Mouse (Mus musculus): ENCODE data around the gene Pigf. TPM values are rescaled to one million over a fixed set of nuclear protein-coding genes. Genes with fewer than 3 reads are reported as not detected.

Gene Pigf
- total RNA-seq, 2 experiments from 2014 or later: 16.2 to 19.2 TPM

- intact Hi-C loops (cut with DNase I): no loop called here
- DNase-seq (ENCODE audit: extremely low spot score in 1 of 2, low spot score in 2 of 2): no peak
Observed at GRCm38 (mm10) chr17:86971860-86972259, 53.3 kb downstream of the Pigf start.

GRCm38 (mm10) chr17:86971036-86971435 lies 54.2 kb downstream of the Pigf start:
- no peak for DNase-seq (ENCODE audit: extremely low spot score in 1 of 2, low spot score in 2 of 2)
- intact Hi-C loops (cut with DNase I): no loop called here

- intact Hi-C loops (cut with DNase I): no loop called here
Observed at GRCm38 (mm10) chr17:86970026-86970750, 55.0 kb downstream of the Pigf start.

GRCm38 (mm10) chr17:86969582-86969981 lies 55.6 kb downstream of the Pigf start:
- no peak for DNase-seq (ENCODE audit: extremely low spot score in 1 of 2, low spot score in 2 of 2)
- intact Hi-C loops (cut with DNase I): no loop called here

More at GRCm38 (mm10) chr17:86970026-86970750, 55.0 kb downstream of the Pigf start:
- DNase-seq (ENCODE audit: extremely low spot score in 1 of 2, low spot score in 2 of 2): no peak

GRCm38 (mm10) chr17:86968581-86968980 lies 56.6 kb downstream of the Pigf start:
- DNase-seq (ENCODE audit: extremely low spot score in 1 of 2, low spot score in 2 of 2): no peak
- intact Hi-C loops (cut with DNase I): no loop called here

- intact Hi-C loops (cut with DNase I): no loop called here
Observed at GRCm38 (mm10) chr17:86967536-86968525, 57.4 kb downstream of the Pigf start.

GRCm38 (mm10) chr17:86967048-86967447 lies 58.2 kb downstream of the Pigf start:
- intact Hi-C loops (cut with DNase I): no loop called here
- no peak for DNase-seq (ENCODE audit: extremely low spot score in 1 of 2, low spot score in 2 of 2)

More at GRCm38 (mm10) chr17:86967536-86968525, 57.4 kb downstream of the Pigf start:
- peak in 1 of 2 experiments; percentile 58 for DNase-seq (ENCODE audit: extremely low spot score in 1 of 2, low spot score in 2 of 2)

GRCm38 (mm10) chr17:86966040-86966439 lies 59.2 kb downstream of the Pigf start:
- intact Hi-C loops (cut with DNase I): no loop called here

GRCm38 (mm10) chr17:86965121-86965520 lies 60.1 kb downstream of the Pigf start:
- DNase-seq (ENCODE audit: extremely low spot score in 1 of 2, low spot score in 2 of 2): no peak
- intact Hi-C loops (cut with DNase I): no loop called here

More at GRCm38 (mm10) chr17:86966040-86966439, 59.2 kb downstream of the Pigf start:
- DNase-seq (ENCODE audit: extremely low spot score in 1 of 2, low spot score in 2 of 2): no peak

GRCm38 (mm10) chr17:86964502-86964901 lies 60.7 kb downstream of the Pigf start:
- intact Hi-C loops (cut with DNase I): loop anchor here (1.0 to 5.0 kb wide), 2 partner anchors 24 to 42 kb away; no protein-coding TSS in a partner anchor
- DNase-seq (ENCODE audit: extremely low spot score in 1 of 2, low spot score in 2 of 2): peak in 1 of 2 experiments; percentile 84

- DNase-seq (ENCODE audit: extremely low spot score in 1 of 2, low spot score in 2 of 2): peak in 1 of 2 experiments; percentile 51
Observed at GRCm38 (mm10) chr17:86964041-86964440, 61.2 kb downstream of the Pigf start.

GRCm38 (mm10) chr17:86963586-86963902 lies 61.7 kb downstream of the Pigf start:
- DNase-seq (ENCODE audit: extremely low spot score in 1 of 2, low spot score in 2 of 2): peak in 1 of 2 experiments; percentile 59
- intact Hi-C loops (cut with DNase I): loop anchor here (5.0 kb wide), 1 partner anchor 41 kb away; no protein-coding TSS in a partner anchor

More at GRCm38 (mm10) chr17:86964041-86964440, 61.2 kb downstream of the Pigf start:
- intact Hi-C loops (cut with DNase I): loop anchor here (1.0 to 5.0 kb wide), 2 partner anchors 24 to 42 kb away; no protein-coding TSS in a partner anchor

GRCm38 (mm10) chr17:86962894-86963585 lies 62.2 kb downstream of the Pigf start, which contains the start of gene Rhoq:
Gene Rhoq, plus strand, starts transcription at chr17:86963082.
- intact Hi-C loops (cut with DNase I): loop anchor here (5.0 kb wide), 1 partner anchor 41 kb away; no protein-coding TSS in a partner anchor

GRCm38 (mm10) chr17:86962297-86962893 lies 62.8 kb downstream of the Pigf start:
- intact Hi-C loops (cut with DNase I): loop anchor here (5.0 kb wide), 1 partner anchor 40 kb away; no protein-coding TSS in a partner anchor
- DNase-seq (ENCODE audit: extremely low spot score in 1 of 2, low spot score in 2 of 2): peak; percentile 79 to 92

More at GRCm38 (mm10) chr17:86962894-86963585, 62.2 kb downstream of the Pigf start, which contains the start of gene Rhoq:
- peak; percentile 73 to 94 for DNase-seq (ENCODE audit: extremely low spot score in 1 of 2, low spot score in 2 of 2)

- intact Hi-C loops (cut with DNase I): loop anchor here (5.0 kb wide), 1 partner anchor 39 kb away; no protein-coding TSS in a partner anchor
- DNase-seq (ENCODE audit: extremely low spot score in 1 of 2, low spot score in 2 of 2): peak in 1 of 2 experiments; percentile 53
Observed at GRCm38 (mm10) chr17:86961301-86961841, 63.8 kb downstream of the Pigf start.

GRCm38 (mm10) chr17:86957968-86958367 lies 67.2 kb downstream of the Pigf start:
- intact Hi-C loops (cut with DNase I): no loop called here
- no peak for DNase-seq (ENCODE audit: extremely low spot score in 1 of 2, low spot score in 2 of 2)

GRCm38 (mm10) chr17:86957239-86957638 lies 68.0 kb downstream of the Pigf start:
- no peak for DNase-seq (ENCODE audit: extremely low spot score in 1 of 2, low spot score in 2 of 2)
- intact Hi-C loops (cut with DNase I): no loop called here

- peak in 1 of 2 experiments; percentile 26 for DNase-seq (ENCODE audit: extremely low spot score in 1 of 2, low spot score in 2 of 2)
- intact Hi-C loops (cut with DNase I): no loop called here
Observed at GRCm38 (mm10) chr17:86948801-86949200, 76.4 kb downstream of the Pigf start.
